10 mouse cellular contexts compared by ENCODE assay signal in genomic region chr19:7140373-7140772, GRCm38 (mm10). TPM values are rescaled to one million over a fixed set of nuclear protein-coding genes. Genes with fewer than 3 reads are reported as not detected.
DNase-seq lines count a peak whose midpoint lies in the region; ATAC-seq and TF ChIP-seq lines count a peak whose summit lies in the region.
"Had no signal": no experiment of that assay in that cellular context is flagged by ENCODE, and none has a peak within 500 bp of the region (broad histone marks: within the 10 kb centered on the region; RNA-seq: fewer than 3 reads in every experiment).

No protein-coding gene starts in this region.

- H3K27ac ChIP-seq in forebrain, embryonic 16.5 days (ENCODE audit: low read length), result peak overlapping the region; percentile 90
- peak overlapping the region; percentile 78 for H3K27ac ChIP-seq in midbrain, embryonic 12.5 days (replicated peaks)
- no peak overlapping the region for H3K27ac ChIP-seq in intestine, embryonic 16.5 days (ENCODE audit: low read length)
- no peak overlapping the region for H3K27ac ChIP-seq in heart, embryonic 10.5 days

- ATAC-seq in forebrain, embryonic 16.5 days, result no peak
- no peak for ATAC-seq in midbrain, embryonic 12.5 days (ENCODE audit: low FRiP score, low read depth)
- no peak for ATAC-seq in intestine, embryonic 16.5 days

- H3K36me3 ChIP-seq in forebrain, embryonic 16.5 days (ENCODE audit: control insufficient read depth, insufficient read depth), result no peaks in the 10 kb centered on the region
- no peaks in the 10 kb centered on the region for H3K36me3 ChIP-seq in midbrain, embryonic 12.5 days
- H3K36me3 ChIP-seq in intestine, embryonic 16.5 days (ENCODE audit: control insufficient read depth, insufficient read depth, low read length), result no peaks in the 10 kb centered on the region
- no peaks in the 10 kb centered on the region for H3K36me3 ChIP-seq in heart, embryonic 10.5 days

- peaks cover 93% of the 10 kb centered on the region for H3K4me1 ChIP-seq in forebrain, embryonic 16.5 days (replicated peaks; ENCODE audit: control insufficient read depth, insufficient read depth, low read length)
- peaks cover 89% of the 10 kb centered on the region for H3K4me1 ChIP-seq in midbrain, embryonic 12.5 days
- H3K4me1 ChIP-seq in intestine, embryonic 16.5 days (ENCODE audit: control insufficient read depth, insufficient read depth, low read length), result peaks cover 53% of the 10 kb centered on the region
- H3K4me1 ChIP-seq in heart, embryonic 10.5 days, result peaks cover 67% of the 10 kb centered on the region

- peak overlapping the region; percentile 40 for H3K9ac ChIP-seq in forebrain, embryonic 16.5 days (replicated peaks; ENCODE audit: low read depth, low read length)
- peak overlapping the region; percentile 16; the same call in 1 of the 2 replicates for H3K9ac ChIP-seq in midbrain, embryonic 12.5 days (replicated peaks)
- H3K9ac ChIP-seq in intestine, embryonic 16.5 days (ENCODE audit: low read depth, low read length), result no peak overlapping the region

- TF ChIP-seq POLR2A in brain, embryonic 14.5 days (IDR thresholded peaks at IDR 0.05; ENCODE audit: borderline replicate concordance, extremely low read depth, insufficient read depth, insufficient read length, poor library complexity, severe bottlenecking), result no peak

- intact Hi-C loops in gastrocnemius, postnatal 14 days (cut with DNase I; ENCODE audit: low total_unique reads), result no loop called here
- intact Hi-C loops in gastrocnemius, postnatal 36 days (cut with DNase I), result no loop called here

- TF ChIP-seq CTCF in brain, embryonic 14.5 days (IDR thresholded peaks at IDR 0.05; ENCODE audit: borderline replicate concordance, extremely low read depth, insufficient read depth, insufficient read length), result no peak

- no peaks in the 10 kb centered on the region for H3K9me3 ChIP-seq in forebrain, embryonic 16.5 days (ENCODE audit: control insufficient read depth, low read length)
- H3K9me3 ChIP-seq in midbrain, embryonic 12.5 days, result no peaks in the 10 kb centered on the region
- no peaks in the 10 kb centered on the region for H3K9me3 ChIP-seq in intestine, embryonic 16.5 days (ENCODE audit: control insufficient read depth, low read length)
- H3K9me3 ChIP-seq in heart, embryonic 10.5 days, result no peaks in the 10 kb centered on the region

- DNase-seq in gastrocnemius, postnatal 14 days, result peak; percentile 58
- no peak for DNase-seq in gastrocnemius, postnatal 36 days
- peak; percentile 85 for DNase-seq in brain, embryonic 14.5 days (ENCODE audit: low read depth)
- no peak for DNase-seq in heart, embryonic 10.5 days (ENCODE audit: low spot score)
- DNase-seq in heart, adult 11 months, result no peak
- DNase-seq: kidney, adult 8-10 months; lung, postnatal 4 days had no signal

- H3K27me3 ChIP-seq in forebrain, embryonic 16.5 days (replicated peaks; ENCODE audit: control insufficient read depth, insufficient read depth, low read length), result no peaks in the 10 kb centered on the region
- peaks cover 52% of the 10 kb centered on the region for H3K27me3 ChIP-seq in midbrain, embryonic 12.5 days
- H3K27me3 ChIP-seq in intestine, embryonic 16.5 days (replicated peaks; ENCODE audit: control insufficient read depth, insufficient read depth, low read length), result no peaks in the 10 kb centered on the region
- peaks cover 83% of the 10 kb centered on the region for H3K27me3 ChIP-seq in heart, embryonic 10.5 days (ENCODE audit: insufficient read depth, poor library complexity, severe bottlenecking)

- H3K4me3 ChIP-seq in forebrain, embryonic 16.5 days (replicated peaks; ENCODE audit: low read length), result no peak overlapping the region
- H3K4me3 ChIP-seq in midbrain, embryonic 12.5 days, result no peak overlapping the region
- no peak overlapping the region for H3K4me3 ChIP-seq in intestine, embryonic 16.5 days (ENCODE audit: low read length)
- no peak overlapping the region for H3K4me3 ChIP-seq in heart, embryonic 10.5 days

- WGBS in forebrain, embryonic 16.5 days, result 18% methylated on average over 6 of the region's 6 CpGs
- WGBS in midbrain, embryonic 12.5 days, result 62% methylated on average over 6 of the region's 6 CpGs
- 69% methylated on average over 6 of the region's 6 CpGs for WGBS in intestine, embryonic 16.5 days
- WGBS in heart, embryonic 10.5 days, result 77% methylated on average over 6 of the region's 6 CpGs

- no peak overlapping the region for H3K4me2 ChIP-seq in forebrain, embryonic 16.5 days (ENCODE audit: low read length)
- H3K4me2 ChIP-seq in midbrain, embryonic 12.5 days (replicated peaks), result 0 out of 2 replicates have a peak overlapping the region, but pooled peaks have one; percentile 1
- H3K4me2 ChIP-seq in intestine, embryonic 16.5 days (ENCODE audit: low read depth, low read length), result no peak overlapping the region

RNA-seq across cellular contexts. Expression of gene Flrt1, which starts 34.8 kb away (rescaled TPM):
- under 1 TPM; 0.27 to 0.51 TPM for total RNA-seq in gastrocnemius, postnatal 14 days (2021)
- total RNA-seq in gastrocnemius, postnatal 36 days (2021), result under 1 TPM; 0.36 to 0.49 TPM
- polyA plus RNA-seq in brain, embryonic 14.5 days (2012; rRNA removed), result 2.5 and 4.3 TPM in 2 replicates
- 13.8 and 16.1 TPM in 2 replicates for polyA plus RNA-seq in forebrain, embryonic 16.5 days (2015; fragmentation: Nextera tagmentation; extraction: Ambion mirVana)
- polyA plus RNA-seq in midbrain, embryonic 12.5 days (2016; fragmentation: Nextera tagmentation; extraction: Ambion mirVana), result 8.0 and 8.2 TPM in 2 replicates
- polyA plus RNA-seq in intestine, embryonic 16.5 days (2015; fragmentation: Nextera tagmentation; extraction: Ambion mirVana), result 1.6 and 1.9 TPM in 2 replicates
- polyA plus RNA-seq in heart, embryonic 10.5 days (2016; fragmentation: Nextera tagmentation; extraction: Ambion mirVana), result 0.53 and 1.0 TPM in 2 replicates

Comparison
In these comparisons a context has a peak if more than half of its experiments do, and no peak if none do; other contexts are left out.
1. DNase-seq: peak in gastrocnemius, postnatal 14 days (single experiment) and brain, embryonic 14.5 days (single experiment); none in gastrocnemius, postnatal 36 days (0 of 2), heart, embryonic 10.5 days (single experiment) and heart, adult 11 months (single experiment).
2. H3K27ac ChIP-seq: peak in forebrain, embryonic 16.5 days (single experiment) and midbrain, embryonic 12.5 days (single experiment); none in intestine, embryonic 16.5 days (single experiment) and heart, embryonic 10.5 days (single experiment).